Mouse (Mus musculus) layer of hippocampus, postnatal 36 days (tissue): ENCODE measurements around the gene Lasp1. TPM values are rescaled to one million over a fixed set of nuclear protein-coding genes. Genes with fewer than 3 reads are reported as not detected.

Source experiments
- DNase-seq, 2 experiments: peaks; one replicate each; pipeline ENCODE4 v3.0.0; 2022
- total RNA-seq, 2 experiments: library from RNA; stranded (reverse); gene quantifications; 2 replicates each; pipeline ENCODE4 v1.2.3; 2021

Lasp1 gene
- total RNA-seq, 2 experiments from 2014 or later: 98.0 to 98.2 TPM

- DNase-seq: no peak
Observed at GRCm38 (mm10) chr11:97877341-97877740, 78.5 kb downstream of the Lasp1 start.

DNA sequence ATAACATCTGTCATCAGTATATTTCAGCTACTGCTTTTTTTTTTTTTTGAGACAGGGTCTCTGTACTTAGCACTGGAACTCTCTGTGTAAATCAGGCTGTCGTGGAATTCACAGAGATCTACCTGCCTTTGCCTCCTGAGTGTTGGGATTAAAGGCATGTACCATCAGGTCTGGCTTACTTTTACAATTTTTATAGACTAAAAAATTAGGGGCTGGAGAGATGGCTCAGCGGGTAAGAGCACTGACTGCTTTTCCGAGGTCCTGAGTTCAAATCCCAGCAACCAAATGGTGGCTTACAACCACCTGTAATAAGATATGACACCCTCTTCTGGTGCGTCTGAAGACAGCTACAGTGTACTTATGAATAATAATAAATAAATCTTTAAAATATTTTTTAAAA, 81.6 kb downstream of the Lasp1 start:
- no peak for DNase-seq

DNA sequence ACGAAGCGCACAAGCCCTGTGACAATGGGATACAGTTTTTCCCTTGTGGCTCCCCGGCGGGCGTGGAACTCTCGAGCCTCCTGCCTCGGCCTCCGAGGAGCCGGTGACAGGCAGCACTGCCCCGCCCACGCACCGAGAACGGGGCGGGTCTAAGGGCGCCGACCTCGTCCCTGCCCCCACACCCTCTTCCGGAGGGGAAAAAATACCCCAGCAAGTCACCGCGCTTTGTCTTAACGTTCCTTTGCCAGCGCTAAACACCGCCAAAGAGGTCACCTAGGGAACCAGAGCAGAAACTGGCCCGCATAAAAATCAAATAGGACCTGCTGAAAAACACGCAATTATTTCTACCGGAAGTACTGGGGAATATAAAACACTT, 84.7 kb downstream of the Lasp1 start:
- peak; percentile 49 to 66 for DNase-seq

DNA sequence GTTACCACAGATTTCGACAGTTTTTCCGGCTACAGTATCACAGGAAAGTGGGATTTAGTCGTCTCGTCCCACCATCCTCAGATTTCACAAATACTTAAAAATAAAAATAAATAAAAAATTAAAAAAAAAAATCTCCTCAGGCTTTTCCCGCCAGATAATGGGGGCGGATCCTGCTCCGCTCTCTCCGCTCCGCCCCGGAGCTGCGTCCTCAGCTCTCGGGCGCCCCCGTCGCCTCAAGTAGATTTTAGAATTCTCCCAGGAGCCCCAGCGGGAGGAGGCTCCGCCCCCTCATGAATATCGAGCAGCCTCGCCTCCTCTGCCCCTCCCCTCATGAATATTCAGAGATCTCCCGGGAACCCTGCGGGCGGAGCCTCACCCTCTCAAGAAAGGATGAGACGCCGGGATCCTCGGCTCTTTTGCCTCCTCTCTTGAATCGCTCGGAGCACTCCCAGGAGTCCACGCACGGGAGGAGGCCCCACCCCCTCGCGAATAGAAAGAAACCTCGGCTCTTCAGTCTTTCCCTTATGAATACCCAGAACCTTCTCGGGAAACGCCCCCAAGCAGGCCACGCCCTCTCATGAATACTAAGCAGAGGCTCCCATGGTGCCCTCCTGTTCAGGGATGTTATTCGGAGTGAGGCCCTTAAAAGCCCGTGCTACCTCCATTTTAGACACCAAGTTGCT, 85.3 kb downstream of the Lasp1 start, which contains the start of gene Fbxo47:
Gene Fbxo47, minus strand, starts transcription at position 237 of the 683 bp plus-strand sequence.
- peak; percentile 94 to 95 for DNase-seq

DNA sequence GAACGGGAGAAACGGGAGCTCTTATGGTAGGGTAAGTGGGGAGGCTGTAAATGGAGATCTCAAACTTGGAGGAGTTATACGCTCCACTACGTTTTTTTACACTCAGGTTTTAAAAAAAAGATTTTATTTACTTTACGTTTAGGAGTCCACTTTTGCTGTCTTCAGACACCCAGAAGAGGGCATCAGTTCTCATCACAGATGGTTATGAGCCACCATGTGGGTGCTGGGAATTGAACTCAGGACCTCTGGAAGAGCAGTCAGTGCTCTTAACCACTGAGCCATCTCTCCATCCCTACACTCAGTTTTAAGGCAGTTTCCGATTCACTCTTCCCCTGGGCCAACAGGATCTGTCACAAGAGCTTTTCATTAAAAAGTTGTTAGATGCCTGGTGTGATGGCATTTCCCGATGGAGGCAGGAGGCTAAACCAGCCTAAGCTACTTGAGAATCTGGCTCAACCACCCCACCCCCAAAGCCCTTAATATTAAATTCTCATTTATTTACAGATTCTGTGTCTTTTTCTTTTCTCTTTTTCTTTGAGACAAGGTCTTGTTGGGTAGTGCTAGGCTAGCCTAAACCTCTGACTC, 85.9 kb downstream of the Lasp1 start:
- DNase-seq: no peak

GRCm38 (mm10) chr11:97885296-97885915, 86.6 kb downstream of the Lasp1 start:
- DNase-seq: no peak

Other genes starting within 250 kb of the Lasp1 start
- gene Srcin1, start 222.8 kb upstream of the Lasp1 start, total RNA-seq: 100 to 1,000 TPM; 230 to 247 TPM
- 10 to 100 TPM; 33.6 to 34.2 TPM for gene Epop, start 169.3 kb upstream of the Lasp1 start, total RNA-seq
- gene Mllt6, start 135.6 kb upstream of the Lasp1 start, total RNA-seq: 100 to 1,000 TPM; 105 to 110 TPM
- 10 to 100 TPM; 52.8 to 58.2 TPM for gene Cisd3, start 113.2 kb upstream of the Lasp1 start, total RNA-seq
- 10 to 100 TPM; 23.5 to 30.6 TPM for gene Pcgf2, start 98.5 kb upstream of the Lasp1 start, total RNA-seq
- 100 to 1,000 TPM; 125 to 129 TPM for gene Psmb3, start 95.6 kb upstream of the Lasp1 start, total RNA-seq
- 100 to 1,000 TPM; 109 to 112 TPM for gene Pip4k2b, start 54.3 kb upstream of the Lasp1 start, total RNA-seq
- gene Cwc25, start 32.4 kb upstream of the Lasp1 start, total RNA-seq: 10 to 100 TPM; 19.5 to 19.8 TPM
- 1 to 10 TPM in 1 of 2 experiments, under 1 TPM in 1; 0.60 to 1.3 TPM for gene 1700001P01Rik, start 23.1 kb upstream of the Lasp1 start, total RNA-seq
- 100 to 1,000 TPM; 355 TPM for gene Rpl23, start 16.6 kb upstream of the Lasp1 start, total RNA-seq
- gene B230217C12Rik, start 41.8 kb downstream of the Lasp1 start, total RNA-seq: 10 to 100 TPM; 67.5 to 68.4 TPM
- gene Fbxo47, start 85.2 kb downstream of the Lasp1 start, total RNA-seq: 1 to 10 TPM; 1.5 to 2.1 TPM
- gene Plxdc1, start 187.4 kb downstream of the Lasp1 start, total RNA-seq: 10 to 100 TPM in 1 of 2 experiments, 1 to 10 TPM in 1; 8.2 to 10.0 TPM
- gene Arl5c, start 197.2 kb downstream of the Lasp1 start, total RNA-seq: 1 to 10 TPM; 1.0 to 1.1 TPM
- gene Cacnb1, start 224.0 kb downstream of the Lasp1 start, total RNA-seq: 100 to 1,000 TPM; 135 TPM
- 100 to 1,000 TPM; 586 to 604 TPM for gene Rpl19, start 227.7 kb downstream of the Lasp1 start, total RNA-seq